Mouse (Mus musculus): ENCODE data around the gene Rufy2.
A peak's percentile ranks its signal among the peaks of the same experiment; 100 is the strongest.

Rufy2 gene

GRCm38 (mm10) chr10:63014168-63014567, 34.1 kb downstream of the Rufy2 start:
- DNase-seq (ENCODE audit: low spot score in 2 of 2): no peak

DNA sequence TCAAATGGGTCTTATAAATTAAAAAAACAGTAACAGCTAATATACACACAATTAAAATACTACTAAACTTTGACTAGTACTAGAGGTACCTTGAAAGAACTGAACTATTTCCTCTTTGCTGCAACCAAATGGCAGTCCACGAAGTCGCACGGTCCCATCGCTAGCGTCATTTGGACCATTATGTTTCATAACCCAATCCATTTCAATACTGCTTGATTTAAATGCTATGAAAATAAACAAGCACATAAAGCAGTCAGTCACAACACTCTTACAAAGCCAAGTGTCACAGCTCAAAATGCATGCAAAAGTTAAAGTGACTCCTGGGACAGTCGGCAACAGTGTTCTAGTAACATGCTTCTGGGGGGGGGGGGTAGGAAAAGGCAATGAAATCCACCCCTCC, 39.3 kb downstream of the Rufy2 start:
- no peak for DNase-seq (ENCODE audit: low spot score in 2 of 2)

GRCm38 (mm10) chr10:63021702-63022101, 41.7 kb downstream of the Rufy2 start:
- no peak for DNase-seq (ENCODE audit: low spot score in 2 of 2)

DNA sequence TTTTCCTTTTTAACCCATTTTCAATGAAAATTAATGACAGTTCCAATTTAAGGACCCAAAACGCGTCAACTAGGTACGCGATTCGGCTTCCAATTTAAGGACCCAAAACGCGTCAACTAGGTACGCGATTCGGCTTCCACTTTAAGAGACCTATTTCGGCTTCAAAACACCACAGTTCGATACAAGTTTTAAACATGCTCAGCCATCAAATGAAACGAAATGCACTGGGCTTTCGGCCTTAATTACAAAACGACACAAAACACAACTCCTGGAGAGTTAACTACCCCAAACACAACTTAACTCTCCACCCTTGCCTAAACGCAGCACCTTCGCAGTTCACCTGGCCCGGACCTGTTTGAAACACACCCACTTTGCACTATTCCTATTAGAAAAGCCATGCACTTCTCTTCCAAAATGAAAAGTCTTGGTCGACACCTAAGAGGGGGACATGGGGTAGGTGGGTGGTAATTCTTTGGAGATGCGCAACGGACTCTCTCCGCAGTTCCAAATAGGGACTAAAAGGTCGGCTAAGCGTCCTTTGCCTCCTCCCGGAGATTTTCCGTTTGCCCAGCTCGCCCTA, 42.6 kb downstream of the Rufy2 start:
- DNase-seq (ENCODE audit: low spot score in 2 of 2): no peak

- DNase-seq (ENCODE audit: low spot score in 2 of 2): peak; percentile 72 to 80
Measured at GRCm38 (mm10) chr10:63023121-63023748, 43.2 kb downstream of the Rufy2 start.

- peak; percentile 97 to 98 for DNase-seq (ENCODE audit: low spot score in 2 of 2)
Measured at GRCm38 (mm10) chr10:63023749-63024579, 43.9 kb downstream of the Rufy2 start, which contains the start of the genes Hnrnph3 and Pbld2. Gene Hnrnph3, minus strand, starts transcription at chr10:63024217. Gene Pbld2, plus strand, starts transcription at chr10:63024315.

- DNase-seq (ENCODE audit: low spot score in 2 of 2): peak in 1 of 2 experiments; percentile 58
Measured at GRCm38 (mm10) chr10:63024580-63024910, 44.5 kb downstream of the Rufy2 start.

DNA sequence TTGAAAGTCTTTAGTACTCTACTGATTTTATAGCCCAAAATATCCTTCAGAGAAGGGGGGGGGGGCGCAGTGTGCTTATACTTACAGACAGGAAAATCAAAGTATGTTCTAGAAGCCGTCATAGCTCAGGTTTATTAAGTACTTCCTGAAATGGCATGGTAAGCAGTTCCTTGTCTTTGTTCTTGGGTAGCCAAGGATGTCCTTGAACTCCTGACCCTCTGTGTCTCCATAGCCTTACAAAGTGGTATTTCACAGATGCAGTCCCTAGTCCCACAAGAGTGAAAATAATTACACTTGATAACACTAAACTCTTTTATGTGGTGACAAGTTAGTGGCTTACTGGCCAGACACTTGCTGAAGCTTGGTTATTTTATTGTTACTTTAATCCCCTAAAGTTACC, 45.0 kb downstream of the Rufy2 start:
- DNase-seq (ENCODE audit: low spot score in 2 of 2): no peak

DNA sequence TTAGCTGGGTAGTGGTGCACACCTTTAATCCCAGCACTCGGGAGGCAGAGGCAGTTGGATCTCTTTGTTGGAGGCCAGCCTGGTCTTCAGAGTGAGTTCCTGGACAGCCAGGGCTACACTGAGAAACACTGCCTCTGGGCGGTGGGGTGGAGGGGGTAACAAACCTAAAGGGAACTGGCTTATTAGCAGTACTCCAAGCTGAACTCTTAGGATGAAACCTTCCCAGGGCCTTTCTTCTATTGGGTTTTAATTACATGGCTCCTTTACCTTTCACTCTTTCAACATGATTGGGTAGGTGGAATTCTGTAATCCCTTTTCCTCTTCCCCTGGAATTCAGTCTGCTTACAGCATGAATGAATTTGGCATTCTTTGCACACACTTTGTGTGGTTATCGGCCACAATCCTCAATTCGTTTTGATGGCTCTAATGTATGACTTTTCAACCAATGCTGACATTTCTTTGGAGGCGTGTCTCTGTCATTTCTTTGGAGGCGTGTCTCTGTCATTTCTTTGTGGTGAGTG, 45.5 kb downstream of the Rufy2 start:
- DNase-seq (ENCODE audit: low spot score in 2 of 2): no peak

GRCm38 (mm10) chr10:63026156-63026794, 46.3 kb downstream of the Rufy2 start:
- no peak for DNase-seq (ENCODE audit: low spot score in 2 of 2)

GRCm38 (mm10) chr10:63026795-63027160, 46.8 kb downstream of the Rufy2 start:
- DNase-seq (ENCODE audit: low spot score in 2 of 2): no peak

- DNase-seq (ENCODE audit: low spot score in 2 of 2): no peak
Measured at GRCm38 (mm10) chr10:63027376-63028161, 47.5 kb downstream of the Rufy2 start.

GRCm38 (mm10) chr10:63028396-63028795, 48.4 kb downstream of the Rufy2 start:
- DNase-seq (ENCODE audit: low spot score in 2 of 2): no peak

- no peak for DNase-seq (ENCODE audit: low spot score in 2 of 2)
Measured at GRCm38 (mm10) chr10:63032267-63032666, 52.2 kb downstream of the Rufy2 start.

DNA sequence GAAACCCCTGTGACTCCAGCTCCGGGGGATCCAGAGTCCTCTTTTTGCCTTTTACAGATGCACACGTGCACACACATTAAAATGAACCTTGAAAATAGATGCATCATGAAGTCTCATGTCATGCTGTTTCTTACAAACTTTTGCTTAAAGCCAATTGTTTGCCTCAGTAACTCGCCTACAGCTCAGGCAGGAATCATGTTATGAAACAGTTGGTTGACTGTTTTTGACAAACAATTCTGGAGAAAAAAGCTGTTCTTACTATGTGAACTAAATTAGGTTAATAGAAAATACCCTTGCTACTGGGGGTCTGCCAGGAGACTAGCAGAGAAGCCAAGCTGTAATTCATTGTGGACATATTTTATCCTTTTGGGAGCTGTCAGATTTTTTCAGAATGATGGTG, 52.9 kb downstream of the Rufy2 start:
- DNase-seq (ENCODE audit: low spot score in 2 of 2): no peak

- no peak for DNase-seq (ENCODE audit: low spot score in 2 of 2)
Measured at GRCm38 (mm10) chr10:63038571-63039320, 58.7 kb downstream of the Rufy2 start.

GRCm38 (mm10) chr10:63039867-63040628, 60.0 kb downstream of the Rufy2 start:
- no peak for DNase-seq (ENCODE audit: low spot score in 2 of 2)

GRCm38 (mm10) chr10:63043154-63043553, 63.1 kb downstream of the Rufy2 start:
- DNase-seq (ENCODE audit: low spot score in 2 of 2): no peak

GRCm38 (mm10) chr10:63047751-63048150, 67.7 kb downstream of the Rufy2 start:
- DNase-seq (ENCODE audit: low spot score in 2 of 2): no peak

DNA sequence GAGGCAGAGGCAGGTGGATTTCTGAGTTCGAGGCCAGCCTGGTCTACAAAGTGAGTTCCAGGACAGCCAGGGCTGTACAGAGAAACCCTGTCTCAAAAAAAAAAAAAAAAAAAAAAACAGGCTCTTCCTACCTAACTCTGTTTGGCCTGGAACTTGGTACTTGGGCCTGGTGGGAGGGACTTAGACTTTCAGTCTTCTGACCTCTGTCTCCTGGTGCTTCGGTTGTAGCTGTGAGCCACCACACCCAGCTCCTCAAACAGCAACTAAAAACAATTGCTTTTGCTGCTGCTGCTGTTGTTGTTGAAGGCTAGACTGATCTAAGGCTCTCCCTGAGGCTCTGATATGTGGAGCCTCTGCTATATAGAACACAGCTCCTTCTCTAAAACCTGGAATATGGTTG, 69.1 kb downstream of the Rufy2 start:
- no peak for DNase-seq (ENCODE audit: low spot score in 2 of 2)

Measured in spleen, postnatal 10 days (tissue).